Mouse (Mus musculus) G1E (cell line): ENCODE data around the gene Tmem242.

Experiments
- CTCF ChIP-seq: IDR thresholded peaks from 2 replicates; pipeline ENCODE4 v1.5.1; 2012; ENCODE audit warnings: low read depth, low read length, inconsistent platforms, mixed read lengths
- GATA2 ChIP-seq: IDR thresholded peaks from 2 replicates; pipeline ENCODE4 v1.6.1; 2012; ENCODE audit warnings: low read depth, low read length, inconsistent platforms, borderline replicate concordance

DNA sequence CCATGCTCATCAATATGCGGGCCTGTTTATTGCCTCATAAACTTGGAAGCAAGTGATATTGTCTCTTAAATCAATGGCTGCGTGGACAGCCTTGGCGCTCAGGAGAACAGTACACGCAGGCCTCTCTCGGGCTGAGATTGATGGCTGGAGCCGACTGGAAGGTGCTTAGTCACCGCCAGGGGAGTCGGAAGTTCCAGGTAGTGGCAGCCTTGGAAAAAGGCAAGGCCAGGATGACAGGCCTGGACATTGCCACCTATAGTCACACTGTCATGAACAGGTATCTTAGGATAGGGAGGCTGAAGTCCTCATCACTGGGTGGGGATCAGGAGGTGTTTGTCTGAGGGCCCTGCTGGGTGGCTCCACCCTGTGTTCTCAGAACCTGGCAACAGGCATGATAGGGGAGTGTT is 74.1 kb downstream of the Tmem242 start:
- TF ChIP-seq CTCF, result no peak
- no peak for TF ChIP-seq GATA2
